Mouse (Mus musculus) left cerebral cortex, postnatal 14 days (tissue): ENCODE measurements around the gene Nsun3. TPM values are rescaled to one million over a fixed set of nuclear protein-coding genes. Genes with fewer than 3 reads are reported as not detected.

ENCODE experiments used
- DNase-seq, 2 experiments: peaks; one replicate each; pipeline ENCODE4 v3.0.0; 2021 to 2022; ENCODE audit warnings: low spot score in 2 of 2, mixed read lengths in 1 of 2
- intact Hi-C: fragments of 180-260 bp; cut with DNase I; formaldehyde crosslinking; loops from one replicate; pipeline ENCODE4 v1.15.1; 2025
- long read RNA-seq, 2 experiments: library from polyadenylated mRNA; stranded (forward); transcript quantifications; one replicate each; pipeline ENCODE4 v2.0.0; 2021
- total RNA-seq, 2 experiments: library from RNA; stranded (reverse); gene quantifications; 2 replicates each; pipeline ENCODE4 v1.2.3; 2021

Gene Nsun3
- 10 to 100 TPM; 11.8 to 11.9 TPM for total RNA-seq
- long read RNA-seq, experiment 1, partial matches to known transcripts, result 1 of 3 reads
- long read RNA-seq, experiment 1, other reads (novel, unspliced or antisense), result 2 of 3 reads
- long read RNA-seq, experiment 2, partial matches to known transcripts, result 0 of 3 reads
- long read RNA-seq, experiment 2, other reads (novel, unspliced or antisense), result 1 of 3 reads

GRCm38 (mm10) chr16:62786621-62787331 lies at the start of gene Nsun3:
Gene Nsun3, minus strand, starts transcription at chr16:62786818.
- intact Hi-C loops, result loop anchor here (5.0 kb wide), 1 partner anchor 36 kb away; no protein-coding TSS in a partner anchor
- peak; percentile 94 to 97 for DNase-seq

GRCm38 (mm10) chr16:62834016-62834735 lies 47.6 kb upstream of the Nsun3 start:
- intact Hi-C loops, result no loop called here
- DNase-seq, result no peak

GRCm38 (mm10) chr16:62832481-62832880 lies 45.9 kb upstream of the Nsun3 start:
- peak; percentile 26 to 36 for DNase-seq
- intact Hi-C loops, result no loop called here

- DNase-seq, result no peak
- intact Hi-C loops, result no loop called here
Observed at GRCm38 (mm10) chr16:62832027-62832426, 45.4 kb upstream of the Nsun3 start.

- peak; percentile 36 to 38 for DNase-seq
- intact Hi-C loops, result no loop called here
Observed at GRCm38 (mm10) chr16:62826156-62827001, 39.8 kb upstream of the Nsun3 start.

- intact Hi-C loops, result loop anchor here (5.0 kb wide), 1 partner anchor 35 kb away; the partner anchor contains the start of gene Nsun3
Observed at GRCm38 (mm10) chr16:62822472-62822871, 35.9 kb upstream of the Nsun3 start.

GRCm38 (mm10) chr16:62814491-62814890 lies 27.9 kb upstream of the Nsun3 start, which contains the start of gene Stx19:
Gene Stx19, plus strand, starts transcription at chr16:62814676.
- DNase-seq, result no peak
- intact Hi-C loops, result no loop called here

More at GRCm38 (mm10) chr16:62822472-62822871, 35.9 kb upstream of the Nsun3 start:
- DNase-seq, result no peak

GRCm38 (mm10) chr16:62813790-62814189 lies 27.2 kb upstream of the Nsun3 start:
- intact Hi-C loops, result no loop called here

GRCm38 (mm10) chr16:62810855-62811254 lies 24.2 kb upstream of the Nsun3 start:
- no peak for DNase-seq
- intact Hi-C loops, result no loop called here

More at GRCm38 (mm10) chr16:62813790-62814189, 27.2 kb upstream of the Nsun3 start:
- DNase-seq, result no peak

GRCm38 (mm10) chr16:62807249-62807979 lies 20.8 kb upstream of the Nsun3 start:
- intact Hi-C loops, result no loop called here
- DNase-seq, result no peak

GRCm38 (mm10) chr16:62804621-62805020 lies 18.0 kb upstream of the Nsun3 start:
- DNase-seq, result no peak
- intact Hi-C loops, result no loop called here

- intact Hi-C loops, result no loop called here
- no peak for DNase-seq
Observed at GRCm38 (mm10) chr16:62799839-62800238, 13.2 kb upstream of the Nsun3 start.

- DNase-seq, result no peak
- intact Hi-C loops, result no loop called here
Observed at GRCm38 (mm10) chr16:62799426-62799825, 12.8 kb upstream of the Nsun3 start.

- intact Hi-C loops, result no loop called here
- DNase-seq, result no peak
Observed at GRCm38 (mm10) chr16:62798808-62799207, 12.2 kb upstream of the Nsun3 start.

- intact Hi-C loops, result no loop called here
- no peak for DNase-seq
Observed at GRCm38 (mm10) chr16:62796608-62797007, 10.0 kb upstream of the Nsun3 start.

GRCm38 (mm10) chr16:62782229-62782628 lies 4.4 kb downstream of the Nsun3 start:
- intact Hi-C loops, result no loop called here
- DNase-seq, result no peak

- intact Hi-C loops, result no loop called here
- no peak for DNase-seq
Observed at GRCm38 (mm10) chr16:62778282-62778681, 8.3 kb downstream of the Nsun3 start.

GRCm38 (mm10) chr16:62776034-62776433 lies 10.6 kb downstream of the Nsun3 start:
- intact Hi-C loops, result no loop called here
- no peak for DNase-seq

- DNase-seq, result peak; percentile 9 to 31
- intact Hi-C loops, result no loop called here
Observed at GRCm38 (mm10) chr16:62773462-62773861, 13.2 kb downstream of the Nsun3 start.
